Mouse (Mus musculus) heart, embryonic 11.5 days (tissue): ENCODE measurements around the gene Mrps21. TPM values are rescaled to one million over a fixed set of nuclear protein-coding genes. Genes with fewer than 3 reads are reported as not detected.
"Not testable (repeated sequence)": the region's sequence is repeated elsewhere in the genome, so short reads cannot be mapped to it uniquely, and the experiment has no call there.

ENCODE experiments used
- ATAC-seq: fragments of 200-750 bp; cut with Nextera tagmentation; replicated peaks from 2 replicates; pipeline ENCODE4 v1.8.0; 2017; ENCODE audit warnings: moderate library complexity; ENCODE audit not compliant: insufficient number of reproducible peaks, low FRiP score, low TSS enrichment
- H3K27ac ChIP-seq: fragments of 300-500 bp; sonication (generic); 2 replicates; pipeline ENCODE4 v1.5.1; 2014; ENCODE audit warnings: mild to moderate bottlenecking, low read depth, low read length
- H3K27me3 ChIP-seq: fragments of 300-500 bp; sonication (generic); 2 replicates; pipeline ENCODE4 v1.6.1; 2014; ENCODE audit warnings: mild to moderate bottlenecking, low read length, mixed read lengths; ENCODE audit not compliant: control insufficient read depth, insufficient read depth
- H3K36me3 ChIP-seq: fragments of 300-500 bp; sonication (generic); 2 replicates; pipeline ENCODE4 v1.6.1; 2014; ENCODE audit warnings: mild to moderate bottlenecking, low read length, moderate library complexity, mixed read lengths; ENCODE audit not compliant: control insufficient read depth, insufficient read depth
- H3K4me1 ChIP-seq: fragments of 300-500 bp; sonication (generic); 2 replicates; pipeline ENCODE4 v1.6.1; 2014; ENCODE audit warnings: low read length; ENCODE audit not compliant: control insufficient read depth, insufficient read depth
- H3K4me2 ChIP-seq: fragments of 300-500 bp; sonication (generic); 2 replicates; pipeline ENCODE4 v1.6.1; 2014; ENCODE audit warnings: mild to moderate bottlenecking, moderate library complexity
- H3K4me3 ChIP-seq: fragments of 300-500 bp; sonication (generic); 2 replicates; pipeline ENCODE4 v1.5.1; 2014; ENCODE audit warnings: low read depth, low read length
- H3K9ac ChIP-seq: fragments of 300-500 bp; sonication (generic); 2 replicates; pipeline ENCODE4 v1.6.1; 2014; ENCODE audit warnings: mild to moderate bottlenecking, low read depth, low read length, moderate library complexity
- H3K9me3 ChIP-seq: fragments of 300-500 bp; sonication (generic); replicated peaks from 2 replicates; pipeline ENCODE4 v1.6.1; 2016; ENCODE audit warnings: low read length; ENCODE audit not compliant: control insufficient read depth
- WGBS: fragments of 180-500 bp; shearing (Covaris S2); extraction: QIAGEN DNeasy Blood & Tissue Kit; methylation state at CpG from one replicate; pipeline ENCODE4 v1.1.7; 2014; ENCODE audit not compliant: insufficient replicate concordance; 5-methylcytosine and 5-hydroxymethylcytosine counted together
- polyA plus RNA-seq: library from polyadenylated mRNA; unstranded; fragments of >200 nt; fragmentation: Nextera tagmentation; extraction: Ambion mirVana; gene quantifications from 2 replicates; pipeline ENCODE4 v1.2.1, GENCODE M21; 2014

Gene Mrps21
- polyA plus RNA-seq = 386 and 410 TPM in 2 replicates

DNA sequence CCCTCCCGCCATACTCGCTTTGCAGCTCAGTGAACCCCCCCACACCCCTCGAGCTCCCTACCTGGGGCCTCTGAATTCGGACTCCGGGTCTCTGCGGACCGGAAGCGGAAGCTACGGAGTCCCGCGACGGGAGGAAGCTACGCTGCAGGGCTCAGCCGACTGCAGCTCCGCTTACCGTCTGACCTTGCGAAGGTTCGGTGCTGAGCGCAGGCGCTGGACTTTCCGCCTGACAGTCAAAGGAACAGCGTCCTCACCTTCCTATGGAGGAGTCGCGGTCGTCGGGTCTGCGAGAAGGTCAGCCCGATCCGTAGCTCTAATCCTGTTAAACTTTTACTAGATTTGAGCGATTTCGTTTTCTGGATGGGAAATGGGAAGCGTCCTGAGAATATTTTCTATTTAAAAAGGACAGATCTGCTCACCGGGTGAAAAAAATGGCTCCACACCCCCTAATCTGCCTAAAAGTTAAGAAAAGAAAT is at the start of gene Mrps21:
TSS of gene Mrps21 (minus strand) at position 128 of the 476 bp plus-strand sequence.
- Histone ChIP-seq H3K4me1 (peaks cover 11% of the 10 kb centered on the region), H3K9ac (peak within 1 kb of the TSS; percentile 91), H3K4me3 (peak within 1 kb of the TSS; percentile 77), H3K36me3 (peaks cover 11% of the 10 kb centered on the region), H3K27ac (peak within 1 kb of the TSS; percentile 89), H3K9me3 (no peaks in the 10 kb centered on the region), H3K27me3 (no peaks in the 10 kb centered on the region), H3K4me2 (peak within 1 kb of the TSS; percentile 80)
- under 1% methylated on average over 33 of the region's 33 CpGs for WGBS
- peak; percentile 86 for ATAC-seq

DNA sequence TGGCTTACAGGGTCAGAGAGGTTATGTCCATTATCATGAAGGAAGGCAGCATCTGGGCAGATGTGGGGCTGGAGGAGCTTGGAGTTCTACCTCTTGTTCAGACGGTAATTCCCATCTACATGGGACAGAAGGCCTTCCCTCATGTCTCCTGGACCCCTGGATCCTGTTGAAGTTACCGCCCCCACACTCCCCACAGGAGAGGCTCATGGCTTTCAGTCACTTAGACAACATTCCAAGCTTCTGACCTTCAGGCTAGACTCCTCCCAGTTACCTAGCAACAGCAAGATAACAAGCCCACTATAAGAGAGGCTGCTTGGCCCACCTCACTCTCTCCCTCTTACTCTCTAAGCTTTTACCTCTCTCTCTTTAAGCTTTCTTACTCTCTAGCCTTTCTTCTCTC is 49.2 kb upstream of the Mrps21 start:
- not testable (repeated sequence) for ATAC-seq, H3K4me2 ChIP-seq, H3K27ac ChIP-seq, H3K4me1 ChIP-seq, H3K9me3 ChIP-seq, H3K9ac ChIP-seq, H3K4me3 ChIP-seq, H3K36me3 ChIP-seq, H3K27me3 ChIP-seq
- 42% methylated on average over 2 of the region's 2 CpGs for WGBS

DNA sequence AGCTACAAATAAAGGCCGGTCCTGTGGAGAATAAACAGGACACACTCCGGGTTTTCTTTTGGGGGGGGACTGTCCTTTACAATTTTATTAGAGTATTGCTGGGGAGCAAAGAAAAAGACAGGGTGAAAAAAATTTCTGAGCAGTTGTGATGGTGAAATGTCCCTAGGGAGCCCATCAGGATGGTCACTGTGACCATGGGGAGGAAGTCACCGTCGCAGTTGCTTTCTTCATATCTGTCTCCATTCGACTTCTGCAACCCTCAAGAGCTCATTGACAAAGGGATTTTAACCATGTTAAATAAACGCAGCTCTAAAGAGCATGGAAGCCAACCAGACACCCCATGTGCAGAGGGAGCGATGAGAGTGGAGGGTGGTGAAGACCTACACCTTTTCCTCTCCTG is 45.4 kb upstream of the Mrps21 start:
- Histone ChIP-seq H3K27me3 (no peaks in the 10 kb centered on the region), H3K4me2 (no peak overlapping the region), H3K9me3 (no peaks in the 10 kb centered on the region), H3K4me1 (no peaks in the 10 kb centered on the region), H3K27ac (no peak overlapping the region), H3K36me3 (no peaks in the 10 kb centered on the region), H3K4me3 (no peak overlapping the region), H3K9ac (no peak overlapping the region)
- ATAC-seq = no peak
- whole genome bisulfite sequencing = 65% methylated on average over 7 of the region's 7 CpGs

- 46% methylated on average over 4 of the region's 4 CpGs for WGBS
- no peak for ATAC-seq
- no peaks in the 10 kb centered on the region for H3K4me1 ChIP-seq
Observed at GRCm38 (mm10) chr3:95914706-95915105, 43.4 kb upstream of the Mrps21 start.

GRCm38 (mm10) chr3:95907613-95908012 is 36.3 kb upstream of the Mrps21 start:
- Histone ChIP-seq H3K27me3 (no peaks in the 10 kb centered on the region), H3K4me1 (peaks cover 27% of the 10 kb centered on the region), H3K9me3 (no peaks in the 10 kb centered on the region), H3K4me2 (no peak overlapping the region), H3K9ac (no peak overlapping the region), H3K4me3 (no peak overlapping the region), H3K36me3 (no peaks in the 10 kb centered on the region), H3K27ac (no peak overlapping the region)
- ATAC-seq = no peak
- WGBS = 40% methylated on average over 4 of the region's 4 CpGs

More at GRCm38 (mm10) chr3:95914706-95915105, 43.4 kb upstream of the Mrps21 start:
- no peaks in the 10 kb centered on the region for H3K9me3 ChIP-seq
- no peaks in the 10 kb centered on the region for H3K27me3 ChIP-seq
- H3K4me2 ChIP-seq = no peak overlapping the region
- no peak overlapping the region for H3K27ac ChIP-seq
- no peak overlapping the region for H3K4me3 ChIP-seq
- no peak overlapping the region for H3K9ac ChIP-seq
- no peaks in the 10 kb centered on the region for H3K36me3 ChIP-seq

DNA sequence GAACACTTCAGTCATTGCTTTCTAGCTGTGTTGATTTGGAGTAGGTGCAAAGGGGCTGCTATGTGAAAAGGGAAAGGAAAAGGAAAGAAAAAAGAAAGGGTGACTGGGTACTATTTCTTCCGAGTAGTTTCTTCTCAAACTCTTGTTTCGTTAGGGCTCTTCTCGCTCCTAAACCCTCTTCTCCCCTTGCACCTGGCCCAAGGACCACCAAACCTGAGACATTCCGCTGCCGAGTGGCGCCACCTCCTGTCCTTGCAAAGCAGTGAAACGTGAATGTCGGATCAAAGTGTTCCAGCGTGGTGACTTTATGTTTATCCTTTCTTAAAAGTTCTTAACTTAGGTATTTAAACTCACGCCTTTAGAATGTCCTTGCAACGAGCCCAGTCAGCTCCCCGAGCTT is 35.5 kb upstream of the Mrps21 start:
- Histone ChIP-seq H3K27me3 (no peaks in the 10 kb centered on the region), H3K9me3 (no peaks in the 10 kb centered on the region), H3K27ac (no peak overlapping the region), H3K9ac (no peak overlapping the region), H3K4me3 (peak overlapping the region; percentile 32), H3K36me3 (no peaks in the 10 kb centered on the region), H3K4me2 (peak overlapping the region; percentile 90), H3K4me1 (peaks cover 34% of the 10 kb centered on the region)
- ATAC-seq = no peak
- WGBS = under 1% methylated on average over 12 of the region's 12 CpGs

DNA sequence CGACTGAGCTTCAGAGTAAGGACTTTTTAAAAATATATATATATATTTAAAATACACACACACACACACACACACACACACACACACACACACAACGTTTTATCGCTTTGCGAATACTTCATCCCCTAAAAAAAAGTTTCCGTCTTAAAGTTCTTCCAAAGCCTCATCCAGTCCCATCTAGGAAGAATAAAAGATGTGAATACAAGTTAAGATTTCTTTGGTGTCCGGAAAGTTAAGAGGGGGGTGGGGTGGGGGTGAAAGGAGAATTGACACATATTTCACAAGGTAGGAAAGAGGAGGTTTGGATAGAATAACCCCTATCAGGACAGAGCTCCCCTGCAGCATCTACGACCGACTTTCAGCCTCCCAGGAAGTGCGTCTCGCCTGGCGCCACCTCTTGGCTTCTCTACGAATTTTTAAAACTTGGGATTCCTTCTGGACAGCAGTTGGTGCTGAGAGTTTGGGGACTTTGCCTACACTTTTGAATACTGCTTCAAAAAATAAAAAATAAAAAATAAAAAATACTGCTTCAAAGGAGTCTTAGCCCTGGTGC is 34.7 kb upstream of the Mrps21 start:
- Histone ChIP-seq H3K27me3 (no peaks in the 10 kb centered on the region), H3K4me3 (peak overlapping the region; percentile 48), H3K4me1 (peaks cover 35% of the 10 kb centered on the region), H3K9me3 (no peaks in the 10 kb centered on the region), H3K4me2 (peak overlapping the region; percentile 90), H3K36me3 (no peaks in the 10 kb centered on the region), H3K9ac (no peak overlapping the region), H3K27ac (no peak overlapping the region)
- WGBS = under 1% methylated on average over 12 of the region's 12 CpGs
- no peak for ATAC-seq

GRCm38 (mm10) chr3:95905146-95905939 is 34.0 kb upstream of the Mrps21 start:
- no peaks in the 10 kb centered on the region for H3K36me3 ChIP-seq
- under 1% methylated on average over 18 of the region's 18 CpGs for WGBS
- peak overlapping the region; percentile 69 for H3K27ac ChIP-seq
- no peaks in the 10 kb centered on the region for H3K27me3 ChIP-seq
- H3K4me1 ChIP-seq = peaks cover 35% of the 10 kb centered on the region
- H3K4me3 ChIP-seq = peak overlapping the region; percentile 48
- peak; percentile 40 for ATAC-seq
- peak overlapping the region; percentile 72 for H3K9ac ChIP-seq
- H3K4me2 ChIP-seq = peak overlapping the region; percentile 90
- H3K9me3 ChIP-seq = no peaks in the 10 kb centered on the region
